Mouse (Mus musculus) ES-E14 (cell line): ENCODE results near the gene Inpp5f.

ENCODE experiments used
- HCFC1 ChIP-seq: IDR thresholded peaks from 2 replicates; pipeline ENCODE4 v1.6.1; 2012; ENCODE audit warnings: low read length, inconsistent platforms, borderline replicate concordance; ENCODE audit not compliant: insufficient read depth
- MAFK ChIP-seq: IDR thresholded peaks from 2 replicates; pipeline ENCODE4 v1.6.1; 2014; ENCODE audit warnings: mild to moderate bottlenecking, low read depth, low read length, inconsistent platforms; ENCODE audit not compliant: insufficient read depth
- ZC3H11A ChIP-seq: IDR thresholded peaks from 2 replicates; pipeline ENCODE4 v1.6.1; 2012; ENCODE audit warnings: low read depth, mild to moderate bottlenecking, inconsistent platforms, low read length, borderline replicate concordance

DNA sequence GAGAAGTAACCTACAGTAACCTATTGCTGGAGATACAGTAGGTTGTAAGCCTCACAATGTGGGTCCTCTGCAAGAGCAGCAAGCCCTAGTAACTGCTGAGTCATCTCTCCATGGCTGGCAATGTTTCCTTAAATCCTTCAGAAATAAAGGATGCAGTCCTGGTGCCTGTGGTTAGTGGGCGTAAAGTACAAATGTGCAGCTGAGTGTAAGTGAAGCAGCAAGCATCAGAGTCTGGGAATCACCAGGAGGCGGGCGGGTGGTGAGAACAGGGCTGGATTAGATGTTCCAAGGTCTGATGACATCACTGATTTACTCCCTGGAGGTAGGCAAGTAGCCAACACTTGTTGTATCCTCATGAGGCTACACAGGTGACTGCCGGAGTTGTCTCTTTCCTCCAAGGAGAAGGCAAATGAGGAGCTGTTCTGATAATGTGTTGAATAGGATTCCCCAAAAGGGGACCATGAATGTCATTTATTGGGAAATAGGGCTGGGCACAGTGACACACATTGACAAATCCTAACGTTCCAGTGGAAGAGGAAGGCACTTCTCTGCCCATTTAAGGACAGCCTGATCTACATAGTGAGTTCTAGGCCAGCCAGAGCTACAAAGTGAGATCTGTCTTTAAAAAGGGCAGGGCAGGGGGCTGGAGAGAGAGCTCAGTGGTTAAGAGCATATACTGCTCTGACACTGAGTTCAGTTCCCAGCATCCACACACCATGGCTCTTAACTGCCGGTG, 27.7 kb upstream of the Inpp5f start:
- no peak for TF ChIP-seq HCFC1
- TF ChIP-seq MAFK: peak; percentile 73
- no peak for TF ChIP-seq ZC3H11A
